Mouse (Mus musculus): ENCODE measurements around the gene Coa5.

GRCm38 (mm10) chr1:37386448-37386971 is 43.4 kb downstream of the Coa5 start:
- no peak for TF ChIP-seq CTCF (IDR thresholded peaks at IDR 0.05; ENCODE audit: low read depth, low read length)
- no peak for TF ChIP-seq POLR2A (IDR thresholded peaks at IDR 0.05; ENCODE audit: borderline replicate concordance, low read depth, low read length)
